Mouse (Mus musculus) forebrain, embryonic 15.5 days (tissue): ENCODE measurements around the gene Stk32c. TPM values are rescaled to one million over a fixed set of nuclear protein-coding genes. Genes with fewer than 3 reads are reported as not detected.

Source experiments
- polyA plus RNA-seq: library from polyadenylated mRNA; unstranded; fragments of >200 nt; fragmentation: Nextera tagmentation; extraction: Ambion mirVana; gene quantifications from 2 replicates; pipeline ENCODE4 v1.2.1, GENCODE M21; 2015

Stk32c gene
- polyA plus RNA-seq, 1 experiment from 2014 or later, result 0.93 TPM

Other genes with a start within 250 kb of the Stk32c start
- 116 TPM in 2 replicates for gene Dpysl4, start 127.3 kb downstream of the Stk32c start, polyA plus RNA-seq
- gene Lrrc27, start 319 bp downstream of the Stk32c start, polyA plus RNA-seq, result 2.8 and 4.7 TPM in 2 replicates
- gene Pwwp2b, start 35.2 kb upstream of the Stk32c start, polyA plus RNA-seq, result 5.1 and 5.9 TPM in 2 replicates
- gene Inpp5a, start 175.8 kb upstream of the Stk32c start, polyA plus RNA-seq, result 10.8 and 12.7 TPM in 2 replicates